Mouse (Mus musculus): Measurements from ENCODE around the gene Morn5.

GRCm38 (mm10) chr2:36082802-36083580 is 33.7 kb downstream of the Morn5 start:
- no peak for TF ChIP-seq CTCF (IDR thresholded peaks at IDR 0.05; ENCODE audit: control insufficient read depth, insufficient read depth, insufficient replicate concordance, low read depth, low read length)
- no peak for TF ChIP-seq POLR2A (IDR thresholded peaks at IDR 0.05; ENCODE audit: control insufficient read depth, low read depth, low read length)
